Mouse (Mus musculus): ENCODE measurements at regions not wholly inside any gene's neighbourhood (a gene's known extent, or its start where the extent isn't known, plus 50 kb on each side); places are given as distances from the start of the nearest gene placed in this dataset.

DNA sequence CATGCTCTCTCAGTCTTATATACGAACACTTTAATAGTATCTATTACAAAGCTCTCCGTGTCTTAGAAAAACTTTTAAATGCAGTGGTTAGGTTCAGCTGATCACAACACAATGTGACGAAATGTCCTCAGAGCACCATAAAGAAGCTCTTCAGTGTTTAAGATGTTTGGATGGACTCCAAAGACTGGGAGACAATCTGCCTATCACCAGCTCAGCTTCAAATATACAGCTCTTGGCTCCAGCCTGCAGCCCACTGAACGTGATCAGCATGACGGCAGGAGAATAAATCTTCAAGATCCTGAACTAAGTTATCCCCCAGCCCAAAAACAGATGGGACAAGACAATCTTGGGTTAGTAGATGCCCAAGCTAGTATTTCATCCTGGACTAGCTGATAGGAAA, 116.7 kb upstream of the Hnrnpa3 start:
- TF ChIP-seq CTCF (IDR thresholded peaks at IDR 0.05; ENCODE audit: control insufficient read depth, insufficient read depth, insufficient read length): no peak
- TF ChIP-seq USF1 (IDR thresholded peaks at IDR 0.05; ENCODE audit: low read depth): no peak
- TF ChIP-seq MYOG (IDR thresholded peaks at IDR 0.05; ENCODE audit: control insufficient read depth, extremely low read depth, insufficient read length): no peak
- TF ChIP-seq MAX (IDR thresholded peaks at IDR 0.05): no peak

All from C2C12 (cell line).